Mouse (Mus musculus): Measurements from ENCODE around the gene Vmn1r62.
"Not testable (repeated sequence)": the region's sequence is repeated elsewhere in the genome, so short reads cannot be mapped to it uniquely, and the experiment has no call there.

The Vmn1r62 gene

GRCm38 (mm10) chr7:5673331-5673730 lies at the start of gene Vmn1r62:
Gene Vmn1r62, plus strand, starts transcription at chr7:5673631.
- not testable (repeated sequence) for DNase-seq (ENCODE audit: low spot score in 2 of 2)

Data from right cerebral cortex, adult 2 months (tissue).